Mouse (Mus musculus): ENCODE measurements around the gene Klk1b1.
"Not testable (repeated sequence)": the region's sequence is repeated elsewhere in the genome, so short reads cannot be mapped to it uniquely, and the experiment has no call there.

Gene Klk1b1

GRCm38 (mm10) chr7:44011868-44012267 is 45.3 kb downstream of the Klk1b1 start, which contains the start of gene Klk1b26:
Gene Klk1b26 (plus strand): TSS chr7:44012168.
- not testable (repeated sequence) for DNase-seq

GRCm38 (mm10) chr7:44014666-44015065 is 48.1 kb downstream of the Klk1b1 start:
- not testable (repeated sequence) for DNase-seq

GRCm38 (mm10) chr7:44015071-44015470 is 48.5 kb downstream of the Klk1b1 start:
- no peak for DNase-seq

All from thymus, postnatal 14 days (tissue).